Mouse (Mus musculus) midbrain, embryonic 13.5 days (tissue): ENCODE data around the gene Stard8. TPM values are rescaled to one million over a fixed set of nuclear protein-coding genes. Genes with fewer than 3 reads are reported as not detected.
"Not testable (repeated sequence)": the region's sequence is repeated elsewhere in the genome, so short reads cannot be mapped to it uniquely, and the experiment has no call there.

Source experiments
- ATAC-seq: fragments of 200-750 bp; cut with Nextera tagmentation; 2 replicates; pipeline ENCODE4 v1.8.0; 2017; ENCODE audit warnings: mild to moderate bottlenecking, moderate TSS enrichment, moderate library complexity
- H3K27ac ChIP-seq: fragments of 300-500 bp; sonication (generic); 2 replicates; pipeline ENCODE4 v1.5.1; 2015; ENCODE audit warnings: inconsistent platforms, mild to moderate bottlenecking, moderate library complexity
- H3K27me3 ChIP-seq: fragments of 300-500 bp; sonication (generic); 2 replicates; pipeline ENCODE4 v1.6.1; 2015; ENCODE audit warnings: mild to moderate bottlenecking, inconsistent platforms
- H3K36me3 ChIP-seq: fragments of 300-500 bp; sonication (generic); 2 replicates; pipeline ENCODE4 v1.6.1; 2015; ENCODE audit warnings: mild to moderate bottlenecking, inconsistent platforms
- H3K4me1 ChIP-seq: fragments of 300-500 bp; sonication (generic); replicated peaks from 2 replicates; pipeline ENCODE4 v1.6.1; 2015; ENCODE audit warnings: inconsistent platforms
- H3K4me2 ChIP-seq: fragments of 300-500 bp; sonication (generic); replicated peaks from 2 replicates; pipeline ENCODE4 v1.6.1; 2015; ENCODE audit warnings: moderate library complexity, mild to moderate bottlenecking, inconsistent platforms
- H3K4me3 ChIP-seq: fragments of 300-500 bp; sonication (generic); replicated peaks from 2 replicates; pipeline ENCODE4 v1.5.1; 2015; ENCODE audit warnings: mild to moderate bottlenecking, inconsistent platforms
- H3K9ac ChIP-seq: fragments of 300-500 bp; sonication (generic); replicated peaks from 2 replicates; pipeline ENCODE4 v1.6.1; 2015; ENCODE audit warnings: mild to moderate bottlenecking, inconsistent platforms
- H3K9me3 ChIP-seq: fragments of 300-500 bp; sonication (generic); 2 replicates; pipeline ENCODE4 v1.6.1; 2016; ENCODE audit warnings: mild to moderate bottlenecking, inconsistent platforms
- WGBS: fragments of 180-500 bp; shearing (Covaris S2); methylation state at CpG from one replicate; pipeline ENCODE4 v1.1.7; 2015; 5-methylcytosine and 5-hydroxymethylcytosine counted together
- polyA plus RNA-seq: library from polyadenylated mRNA; unstranded; fragments of >200 nt; fragmentation: Nextera tagmentation; extraction: Ambion mirVana; gene quantifications from 2 replicates; pipeline ENCODE4 v1.2.1, GENCODE M21; 2015

Gene Stard8
- polyA plus RNA-seq, 1 experiment from 2014 or later: 4.4 TPM

DNA sequence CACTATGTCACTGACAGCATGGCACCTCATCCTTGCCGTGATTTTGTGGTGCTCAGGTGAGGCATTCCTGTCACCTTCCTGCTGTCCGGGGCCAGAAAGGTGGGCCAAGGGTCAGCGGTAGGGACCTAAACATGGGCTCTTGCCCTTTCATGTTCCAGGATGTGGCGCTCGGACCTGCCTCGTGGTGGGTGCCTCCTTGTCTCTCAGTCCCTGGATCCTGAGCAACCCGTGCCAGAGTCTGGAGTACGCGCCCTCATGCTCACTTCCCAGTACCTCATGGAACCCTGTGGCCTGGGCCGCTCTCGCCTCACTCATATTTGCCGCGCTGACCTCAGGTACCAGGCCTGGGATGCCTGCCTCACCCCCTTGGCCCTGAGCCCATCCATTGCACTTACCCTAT is 69.5 kb downstream of the Stard8 start:
- Histone ChIP-seq H3K9ac (no peak overlapping the region), H3K27me3 (peaks cover 17% of the 10 kb centered on the region; the same call in 1 of the 2 replicates), H3K36me3 (no peaks in the 10 kb centered on the region), H3K4me3 (no peak overlapping the region), H3K4me2 (no peak overlapping the region), H3K27ac (no peak overlapping the region), H3K4me1 (no peaks in the 10 kb centered on the region), H3K9me3 (no peaks in the 10 kb centered on the region)
- no peak for ATAC-seq
- WGBS: 94% methylated on average over 13 of the region's 13 CpGs

DNA sequence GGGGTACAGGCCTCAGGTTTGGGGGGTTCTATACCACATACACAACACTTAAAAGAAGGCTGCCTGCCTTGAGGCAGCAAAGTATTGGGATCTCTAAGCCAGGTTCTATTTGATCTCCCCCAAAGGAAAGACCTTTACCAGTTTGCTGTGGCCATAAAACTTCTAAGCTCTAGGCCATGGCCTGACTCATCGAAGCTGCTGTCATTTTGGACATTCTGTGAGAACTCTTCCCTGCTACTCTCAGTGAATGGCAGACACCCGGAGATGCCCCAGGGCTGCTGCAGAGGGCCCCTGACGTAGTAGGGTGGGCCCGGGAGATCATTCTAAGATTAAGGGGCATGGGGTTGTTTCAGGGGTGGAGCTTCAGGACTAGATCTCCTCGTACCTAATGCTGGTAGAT is 72.1 kb downstream of the Stard8 start:
- no peaks in the 10 kb centered on the region for H3K4me1 ChIP-seq
- no peaks in the 10 kb centered on the region for H3K9me3 ChIP-seq
- WGBS: 76% methylated on average over 5 of the region's 5 CpGs
- ATAC-seq: no peak
- H3K9ac ChIP-seq: no peak overlapping the region
- H3K27ac ChIP-seq: no peak overlapping the region
- H3K36me3 ChIP-seq: no peaks in the 10 kb centered on the region
- H3K4me2 ChIP-seq: no peak overlapping the region
- H3K27me3 ChIP-seq: peaks cover 10% of the 10 kb centered on the region; the same call in 1 of the 2 replicates
- H3K4me3 ChIP-seq: no peak overlapping the region

DNA sequence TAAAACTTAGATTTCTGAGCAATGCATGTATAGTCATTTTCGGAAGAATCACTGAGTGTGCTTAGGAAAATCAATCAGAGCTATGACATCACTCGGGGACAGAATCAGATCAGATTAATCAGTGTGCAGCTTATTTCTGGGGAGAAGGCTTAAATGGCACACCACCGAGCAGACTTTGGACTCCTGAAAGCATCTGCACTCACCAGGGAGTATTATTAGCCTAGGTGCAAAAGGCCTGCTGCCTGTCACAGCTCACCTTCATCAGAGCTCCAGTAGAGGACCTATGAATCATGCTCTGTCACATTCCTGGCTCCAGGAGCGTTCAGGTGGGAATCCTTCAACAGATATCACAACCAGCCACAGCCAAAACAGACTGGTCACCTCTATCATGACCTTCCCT is 73.4 kb downstream of the Stard8 start:
- H3K36me3 ChIP-seq: no peaks in the 10 kb centered on the region
- no peak for ATAC-seq
- H3K4me1 ChIP-seq: no peaks in the 10 kb centered on the region
- H3K27me3 ChIP-seq: peaks cover 10% of the 10 kb centered on the region; the same call in 1 of the 2 replicates
- 79% methylated on average over 4 of the region's 4 CpGs for WGBS
- no peaks in the 10 kb centered on the region for H3K9me3 ChIP-seq
- H3K4me3 ChIP-seq: no peak overlapping the region
- H3K27ac ChIP-seq: no peak overlapping the region
- H3K4me2 ChIP-seq: no peak overlapping the region
- H3K9ac ChIP-seq: no peak overlapping the region

DNA sequence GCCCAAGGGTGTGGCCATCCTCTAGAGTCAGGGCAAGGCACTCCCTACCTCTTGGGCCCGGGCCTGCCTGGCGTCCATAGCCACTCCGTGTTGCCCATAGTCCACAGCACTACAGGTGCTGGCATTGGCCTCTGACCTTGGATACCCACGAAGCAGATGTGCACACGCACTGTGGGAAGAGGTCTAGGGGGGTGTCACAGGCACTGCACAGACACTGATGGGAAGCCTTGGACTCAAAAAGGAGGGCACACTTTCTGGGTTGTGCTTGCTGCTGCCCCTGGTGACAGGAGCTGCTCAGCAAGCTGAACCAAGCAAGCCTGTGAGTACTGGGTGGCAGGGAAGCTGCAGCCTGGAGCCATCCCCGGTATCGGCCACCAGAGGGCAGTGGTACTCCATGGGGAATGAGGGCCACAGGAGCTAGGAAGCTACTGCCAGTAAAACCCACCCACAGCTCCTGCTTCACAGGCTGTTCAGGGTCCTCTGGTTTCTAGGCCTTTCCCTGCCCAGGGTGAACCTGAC is 75.4 kb downstream of the Stard8 start:
- H3K36me3 ChIP-seq, H3K4me3 ChIP-seq, H3K27ac ChIP-seq, H3K27me3 ChIP-seq, H3K9ac ChIP-seq, H3K9me3 ChIP-seq, H3K4me1 ChIP-seq, H3K4me2 ChIP-seq: not testable (repeated sequence)
- peak; percentile 67 for ATAC-seq
- WGBS: 62% methylated on average over 5 of the region's 7 CpGs

DNA sequence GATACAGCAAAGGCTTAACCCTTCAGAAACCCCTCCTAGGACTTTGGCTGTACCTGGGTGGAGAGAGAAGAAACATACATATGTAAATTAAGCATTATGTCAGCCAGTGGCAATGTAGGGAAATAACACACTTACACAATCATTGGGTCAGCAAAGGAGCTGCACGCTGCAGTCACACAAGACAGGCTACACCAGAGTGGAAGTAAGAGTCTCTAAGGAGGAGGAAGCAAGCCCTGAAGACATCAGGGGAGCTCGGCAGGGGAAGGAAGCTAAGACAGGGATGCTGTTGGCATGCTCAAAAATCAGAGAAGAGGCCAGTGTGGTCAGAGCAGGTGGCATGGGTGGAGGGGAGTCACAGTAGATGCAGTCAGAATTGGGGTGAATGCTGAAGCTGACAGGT is 89.7 kb downstream of the Stard8 start:
- Histone ChIP-seq H3K4me2 (no peak overlapping the region), H3K9ac (no peak overlapping the region), H3K4me1 (no peaks in the 10 kb centered on the region), H3K27me3 (peaks cover 33% of the 10 kb centered on the region), H3K27ac (no peak overlapping the region), H3K9me3 (no peaks in the 10 kb centered on the region), H3K4me3 (no peak overlapping the region), H3K36me3 (no peaks in the 10 kb centered on the region)
- no peak for ATAC-seq
- WGBS: 70% methylated on average over 2 of the region's 2 CpGs

DNA sequence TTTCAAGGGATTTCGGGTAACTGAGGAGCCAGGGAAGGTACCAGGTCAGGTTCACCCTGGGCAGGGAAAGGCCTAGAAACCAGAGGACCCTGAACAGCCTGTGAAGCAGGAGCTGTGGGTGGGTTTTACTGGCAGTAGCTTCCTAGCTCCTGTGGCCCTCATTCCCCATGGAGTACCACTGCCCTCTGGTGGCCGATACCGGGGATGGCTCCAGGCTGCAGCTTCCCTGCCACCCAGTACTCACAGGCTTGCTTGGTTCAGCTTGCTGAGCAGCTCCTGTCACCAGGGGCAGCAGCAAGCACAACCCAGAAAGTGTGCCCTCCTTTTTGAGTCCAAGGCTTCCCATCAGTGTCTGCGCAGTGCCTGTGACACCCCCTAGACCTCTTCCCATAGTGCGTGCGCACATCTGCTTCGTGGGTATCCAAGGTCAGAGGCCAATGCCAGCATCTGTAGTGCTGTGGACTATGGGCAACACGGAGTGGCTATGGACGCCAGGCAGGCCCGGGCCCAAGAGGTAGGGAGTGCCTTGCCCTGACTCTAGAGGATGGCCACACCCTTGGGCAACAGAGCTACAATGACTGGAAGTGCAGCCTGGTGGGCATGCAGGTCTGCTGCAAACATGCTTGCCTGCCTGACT is 108.2 kb downstream of the Stard8 start:
- ATAC-seq: peak; percentile 70
- not testable (repeated sequence) for H3K36me3 ChIP-seq, H3K4me1 ChIP-seq, H3K4me3 ChIP-seq, H3K9me3 ChIP-seq, H3K27ac ChIP-seq, H3K9ac ChIP-seq, H3K4me2 ChIP-seq
- WGBS: 69% methylated on average over 7 of the region's 10 CpGs
- peaks cover 14% of the 10 kb centered on the region for H3K27me3 ChIP-seq

DNA sequence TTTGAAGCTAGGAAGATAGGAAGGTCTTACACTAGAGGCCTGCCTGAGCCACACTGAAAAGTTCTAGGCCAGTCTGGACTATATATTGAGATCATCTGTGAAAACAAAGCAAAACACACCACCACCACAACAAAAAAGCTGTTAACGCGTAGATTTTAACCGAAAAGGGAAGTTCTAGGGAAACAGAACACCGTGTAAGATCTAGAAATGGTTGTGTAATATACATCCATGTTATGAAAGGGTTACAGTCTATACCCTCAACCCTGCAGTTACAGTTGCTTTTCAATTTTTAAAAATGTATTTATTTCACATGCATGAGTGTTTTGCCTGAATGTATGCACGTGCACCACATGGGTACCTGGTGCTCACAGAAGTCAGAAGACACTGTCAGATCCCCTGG is 116.5 kb downstream of the Stard8 start:
- H3K27ac ChIP-seq: no peak overlapping the region
- H3K9me3 ChIP-seq: no peaks in the 10 kb centered on the region
- no peak for ATAC-seq
- H3K36me3 ChIP-seq: no peaks in the 10 kb centered on the region
- no peak overlapping the region for H3K9ac ChIP-seq
- no peak overlapping the region for H3K4me3 ChIP-seq
- H3K27me3 ChIP-seq: peaks cover 19% of the 10 kb centered on the region; the same call in 1 of the 2 replicates
- WGBS: 90% methylated on average over 5 of the region's 5 CpGs
- H3K4me1 ChIP-seq: no peaks in the 10 kb centered on the region
- H3K4me2 ChIP-seq: no peak overlapping the region

Other genes starting within 250 kb of the Stard8 start
- 41.8 and 43.8 TPM in 2 replicates for gene Ophn1, start 112.2 kb upstream of the Stard8 start, polyA plus RNA-seq
- gene Yipf6, start 66.9 kb upstream of the Stard8 start, polyA plus RNA-seq: 19.2 and 21.9 TPM in 2 replicates
- gene Efnb1, start 132.9 kb downstream of the Stard8 start, polyA plus RNA-seq: 24.1 and 36.5 TPM in 2 replicates